Mouse (Mus musculus): ENCODE results near the gene Tpte.
A peak's percentile ranks its signal among the peaks of the same experiment; 100 is the strongest.
"Not testable (repeated sequence)": the region's sequence is repeated elsewhere in the genome, so short reads cannot be mapped to it uniquely, and the experiment has no call there.

Gene Tpte

GRCm38 (mm10) chr8:22282999-22283491 lies at the start of gene Tpte:
Gene Tpte (plus strand): TSS chr8:22283441.
- no peak for DNase-seq

DNA sequence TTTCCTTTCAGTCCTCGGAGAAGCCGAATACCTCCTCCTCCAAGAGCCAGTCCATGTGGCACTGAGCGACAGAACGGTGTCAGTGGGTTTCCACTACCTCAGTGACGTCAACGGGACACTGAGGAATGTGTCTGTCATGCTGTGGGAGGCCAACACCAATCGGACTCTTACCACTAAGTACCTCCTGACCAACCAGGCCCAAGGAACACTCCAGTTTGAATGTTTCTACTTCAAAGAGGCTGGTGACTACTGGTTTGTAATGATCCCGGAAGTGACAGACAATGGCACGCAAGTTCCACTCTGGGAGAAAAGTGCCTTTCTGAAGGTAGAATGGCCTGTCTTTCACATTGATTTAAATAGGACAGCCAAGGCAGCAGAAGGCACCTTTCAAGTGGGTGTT lies 40.3 kb upstream of the Tpte start:
- no peak for DNase-seq

DNA sequence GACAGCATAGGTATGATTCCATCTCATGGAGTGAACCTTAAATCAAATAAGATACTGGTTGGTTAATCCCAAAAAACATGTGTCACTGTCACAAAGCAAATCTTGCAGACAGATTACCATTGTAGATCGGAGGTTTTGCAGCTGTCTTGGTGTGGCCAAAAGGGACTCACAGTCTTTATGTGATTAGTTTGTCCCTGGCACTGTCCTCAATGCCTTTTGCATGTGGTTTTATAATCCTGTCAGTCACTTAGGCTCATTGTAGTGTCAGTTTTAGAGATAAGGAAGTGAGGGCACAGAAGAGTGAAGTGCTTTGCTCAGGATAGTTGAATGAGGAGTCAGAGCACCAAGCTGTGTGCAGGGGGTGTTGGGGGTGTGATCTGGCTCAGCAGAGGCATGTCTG lies 37.6 kb upstream of the Tpte start:
- DNase-seq: no peak

DNA sequence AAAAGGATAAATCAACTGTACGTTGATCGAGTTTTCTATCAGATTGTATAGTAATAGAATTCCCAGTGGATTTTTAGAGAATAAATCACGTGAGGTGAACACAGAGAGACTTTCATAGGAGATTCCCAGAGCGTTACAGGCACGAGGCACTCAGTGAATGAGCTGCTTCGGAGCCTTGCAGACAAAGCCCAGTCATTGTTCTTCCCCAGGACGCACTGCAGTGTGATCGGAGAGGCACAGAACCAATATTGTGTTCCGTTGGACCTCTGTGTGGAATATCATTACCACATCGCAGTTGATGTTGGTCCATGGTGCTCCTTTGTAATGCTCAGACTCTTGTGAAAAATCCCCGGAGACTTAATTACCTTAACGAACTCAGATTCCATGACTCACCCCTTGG lies 35.3 kb upstream of the Tpte start:
- no peak for DNase-seq

DNA sequence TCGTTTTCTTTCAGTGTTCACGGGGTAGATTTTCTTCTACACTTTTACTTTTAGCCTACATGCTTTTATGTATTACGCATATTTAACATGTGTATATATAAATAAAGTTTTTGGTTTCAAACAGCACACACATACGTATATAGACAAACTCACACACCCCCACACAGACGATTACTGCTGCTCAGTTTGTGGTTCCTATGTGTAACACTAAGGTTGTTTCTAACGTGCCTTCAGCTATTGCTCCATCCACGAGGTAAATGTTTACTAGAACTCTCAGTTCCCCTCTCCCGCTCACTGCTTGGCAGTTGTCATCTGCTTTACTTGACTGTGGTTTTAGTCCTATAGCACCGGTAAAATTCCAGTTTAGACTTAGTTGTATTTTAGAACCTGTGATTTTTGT lies 34.2 kb upstream of the Tpte start:
- no peak for DNase-seq

DNA sequence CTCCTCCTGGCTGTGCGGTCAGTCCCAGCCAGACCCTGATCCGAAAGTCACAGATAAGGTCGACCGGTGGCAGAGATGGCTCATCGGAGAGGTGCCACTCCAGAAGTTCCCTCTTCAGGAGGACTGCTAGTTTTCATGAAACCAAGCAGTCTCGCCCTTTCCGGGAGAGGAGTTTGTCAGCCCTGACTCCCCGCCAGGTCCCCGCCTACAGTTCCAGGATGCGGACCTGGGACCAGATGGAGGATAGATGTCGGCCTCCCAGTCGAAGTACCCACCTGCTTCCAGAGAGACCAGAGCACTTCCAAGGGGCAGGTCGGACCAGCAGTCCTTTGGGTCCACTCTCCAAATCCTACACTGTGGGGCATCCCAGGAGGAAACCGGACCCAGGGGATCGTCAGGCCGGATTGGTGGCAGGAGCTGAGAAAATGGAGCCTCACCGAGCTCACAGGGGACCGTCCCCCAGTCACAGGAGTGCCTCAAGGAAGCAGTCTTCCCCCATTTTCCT lies 24.2 kb upstream of the Tpte start:
- no peak for DNase-seq

DNA sequence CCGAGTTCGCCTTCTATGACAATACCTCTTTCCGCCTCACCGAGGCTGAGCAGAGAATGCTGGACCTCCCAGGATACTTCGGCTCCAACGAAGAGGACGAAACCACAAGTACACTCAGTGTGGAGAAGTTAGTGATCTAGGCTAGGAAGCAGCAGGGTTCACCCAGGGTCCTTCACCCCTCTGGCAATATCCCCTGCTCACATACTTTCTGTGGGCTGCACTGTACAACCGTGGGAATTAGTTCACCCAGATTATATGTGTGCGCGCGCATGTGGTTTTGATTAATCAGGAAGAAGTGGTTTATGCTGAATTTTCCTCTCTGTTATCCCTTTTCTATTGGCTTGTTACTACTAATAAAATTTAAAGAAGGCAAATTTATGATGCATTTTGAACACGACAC lies 23.7 kb upstream of the Tpte start:
- no peak for DNase-seq

GRCm38 (mm10) chr8:22260091-22260722 lies 23.0 kb upstream of the Tpte start:
- no peak for DNase-seq

- DNase-seq: no peak
Measured at GRCm38 (mm10) chr8:22262267-22262666, 21.0 kb upstream of the Tpte start.

- no peak for DNase-seq
Measured at GRCm38 (mm10) chr8:22264292-22264691, 18.9 kb upstream of the Tpte start.

GRCm38 (mm10) chr8:22264787-22265186 lies 18.5 kb upstream of the Tpte start:
- no peak for DNase-seq

DNA sequence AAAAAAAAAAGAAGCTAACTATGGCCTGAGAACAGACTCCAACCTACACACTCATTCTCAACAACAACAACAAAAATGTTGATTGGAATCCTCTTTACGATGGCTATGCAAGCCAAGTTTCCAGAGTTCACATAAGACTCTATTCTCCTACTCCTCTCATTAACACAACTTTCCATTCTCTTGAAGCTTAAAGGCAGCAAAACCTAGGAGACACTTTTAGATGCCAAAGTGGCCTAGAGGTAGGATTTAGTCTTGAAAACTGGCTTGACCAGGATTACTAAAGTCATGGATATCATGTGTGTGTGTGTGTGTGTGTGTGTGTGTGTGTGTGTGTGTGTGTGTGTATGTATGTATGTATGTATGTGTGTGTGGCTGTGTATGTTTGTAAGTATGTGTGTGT lies 18.0 kb upstream of the Tpte start:
- DNase-seq: no peak

GRCm38 (mm10) chr8:22266809-22267208 lies 16.4 kb upstream of the Tpte start:
- DNase-seq: no peak

DNA sequence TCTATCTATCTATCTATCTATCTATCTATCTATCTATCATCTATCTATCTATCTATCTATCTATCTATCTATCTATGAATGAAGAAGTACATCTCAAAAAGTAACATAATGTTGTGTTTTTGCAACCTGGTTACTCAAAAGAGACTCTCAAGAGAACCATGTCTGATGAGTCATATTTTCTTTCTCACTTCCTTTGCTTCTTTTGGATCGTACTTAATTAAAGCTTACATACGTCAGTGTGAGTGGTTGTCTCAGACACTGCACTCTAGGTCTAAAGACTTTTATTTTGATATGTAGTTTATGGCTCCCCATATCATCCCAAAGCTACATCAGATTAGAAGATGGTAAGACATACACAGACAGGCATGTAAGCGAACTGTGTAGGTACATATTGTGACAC lies 10.1 kb upstream of the Tpte start:
- no peak for DNase-seq

GRCm38 (mm10) chr8:22274641-22275040 lies 8.6 kb upstream of the Tpte start:
- DNase-seq: no peak

DNA sequence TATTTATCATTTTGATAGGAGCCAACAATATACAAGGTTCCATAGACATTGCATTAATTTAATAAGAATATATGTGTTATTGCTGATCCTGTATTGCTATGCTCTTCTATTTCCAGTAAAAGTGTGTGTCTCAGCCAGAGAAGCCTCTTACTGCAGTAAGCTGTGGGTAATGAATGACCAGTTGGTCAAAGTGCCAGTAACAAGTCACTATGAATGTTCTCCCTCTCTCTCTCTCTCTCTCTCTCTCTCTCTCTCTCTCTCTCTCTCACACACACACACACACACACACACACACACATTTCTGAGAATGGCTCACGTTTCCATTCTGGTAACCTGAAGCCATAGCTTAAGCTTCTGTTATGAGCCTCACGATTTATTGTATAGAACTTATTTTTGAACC lies 19.1 kb downstream of the Tpte start:
- no peak for DNase-seq

DNA sequence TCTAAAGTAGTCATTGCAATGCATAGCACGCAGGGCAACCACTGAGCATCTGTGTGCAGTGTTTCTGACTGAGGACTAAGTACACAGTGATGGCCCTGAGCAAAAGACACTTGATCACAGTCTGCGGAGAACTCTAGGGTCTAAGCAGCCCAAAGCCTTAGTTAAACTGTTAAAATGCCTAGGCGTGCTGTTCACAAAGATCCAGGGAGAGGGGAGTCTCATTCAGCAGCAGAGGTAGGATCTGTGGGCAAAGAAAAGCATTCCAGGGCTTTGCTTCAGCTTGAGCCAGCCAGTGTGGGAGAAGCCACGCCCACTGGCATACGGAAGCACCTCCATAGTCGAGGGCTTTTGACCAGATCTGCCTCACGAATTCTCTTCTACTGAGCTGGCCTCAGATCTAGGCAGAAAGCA lies 19.7 kb downstream of the Tpte start:
- no peak for DNase-seq

DNA sequence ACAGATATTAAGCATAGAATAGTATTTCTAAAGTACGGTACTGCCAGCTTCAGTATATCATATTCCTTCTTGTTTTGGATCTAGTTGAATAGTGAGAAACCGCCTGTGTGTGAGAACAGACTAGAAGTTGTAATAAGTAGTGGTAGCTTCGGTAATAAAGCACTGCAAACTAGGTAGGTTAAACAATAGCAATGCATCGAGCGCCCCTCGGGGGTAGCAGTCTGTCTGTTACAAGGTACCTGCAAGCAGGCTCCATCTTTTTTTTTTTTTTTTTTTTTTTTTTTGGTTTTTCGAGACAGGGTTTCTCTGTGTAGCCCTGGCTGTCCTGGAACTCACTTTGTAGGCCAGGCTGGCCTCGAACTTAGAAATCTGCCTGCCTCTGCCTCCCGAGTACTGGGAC lies 20.8 kb downstream of the Tpte start:
- DNase-seq: not testable (repeated sequence)

- DNase-seq: no peak
Measured at GRCm38 (mm10) chr8:22306999-22307398, 23.8 kb downstream of the Tpte start.

- DNase-seq: no peak
Measured at GRCm38 (mm10) chr8:22311446-22311845, 28.2 kb downstream of the Tpte start.

- no peak for DNase-seq
Measured at GRCm38 (mm10) chr8:22335426-22335825, 52.2 kb downstream of the Tpte start.

GRCm38 (mm10) chr8:22359359-22359758 lies 76.1 kb downstream of the Tpte start:
- DNase-seq: no peak

DNA sequence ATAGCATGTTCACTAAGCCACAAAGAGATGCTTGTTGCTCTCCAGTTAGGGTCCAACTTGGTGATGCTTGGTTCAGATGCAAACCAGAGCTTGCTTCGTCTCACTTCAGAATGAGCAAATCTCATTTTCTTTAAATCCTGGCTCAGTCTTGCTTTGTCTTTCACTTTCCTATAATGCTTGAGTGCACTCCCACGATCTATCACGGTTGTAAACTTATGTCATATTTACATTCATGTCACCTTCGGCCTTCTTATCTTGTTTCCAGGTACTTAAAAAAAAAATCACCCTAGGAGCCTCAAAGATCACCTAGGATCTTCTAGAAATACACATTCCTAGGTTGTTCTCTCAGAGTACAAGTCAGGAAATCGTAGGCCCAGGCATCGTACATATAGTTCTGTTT lies 76.6 kb downstream of the Tpte start:
- DNase-seq: no peak

DNA sequence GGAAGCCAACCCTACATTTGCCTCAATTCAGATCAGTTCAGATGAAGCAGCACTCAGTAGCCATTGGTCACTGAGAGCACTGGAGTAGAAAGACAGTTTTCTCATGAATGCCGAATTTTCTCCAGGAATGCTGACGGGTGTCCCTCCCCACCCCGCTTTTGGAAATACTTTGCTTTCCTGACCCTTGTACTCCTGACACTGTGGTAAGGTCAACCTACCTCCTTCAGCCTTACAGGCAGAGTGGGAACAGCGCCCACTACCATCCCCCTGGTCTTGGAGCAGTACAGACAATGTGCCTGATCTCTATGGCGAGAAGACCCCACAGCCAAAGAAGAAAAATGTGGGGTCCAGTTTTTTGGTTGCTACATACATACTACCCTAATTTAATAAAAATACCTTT lies 93.1 kb downstream of the Tpte start:
- DNase-seq: no peak

DNA sequence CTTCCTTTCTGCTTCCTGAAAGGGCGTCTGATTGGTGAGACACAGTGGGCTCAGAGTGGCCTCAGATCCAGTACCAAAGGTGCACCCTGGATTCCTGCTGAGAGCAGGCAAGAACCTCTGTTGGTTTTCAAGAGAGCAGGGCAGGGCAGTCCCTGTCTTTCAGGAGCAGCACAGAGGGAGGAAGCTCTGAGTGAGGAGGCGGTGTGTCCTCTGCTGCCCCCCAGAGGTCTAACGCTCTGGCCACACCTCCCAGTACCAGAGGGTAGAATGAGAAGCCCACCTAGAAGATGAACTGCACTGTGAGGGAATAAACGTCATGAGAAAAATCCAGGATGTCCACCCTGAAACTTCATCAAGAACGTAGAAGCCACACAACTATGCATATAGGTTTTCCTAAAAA lies 93.7 kb downstream of the Tpte start:
- DNase-seq: peak; percentile 63 to 65
